8 mouse cellular contexts compared by ENCODE assay signal in the genomic region with DNA sequence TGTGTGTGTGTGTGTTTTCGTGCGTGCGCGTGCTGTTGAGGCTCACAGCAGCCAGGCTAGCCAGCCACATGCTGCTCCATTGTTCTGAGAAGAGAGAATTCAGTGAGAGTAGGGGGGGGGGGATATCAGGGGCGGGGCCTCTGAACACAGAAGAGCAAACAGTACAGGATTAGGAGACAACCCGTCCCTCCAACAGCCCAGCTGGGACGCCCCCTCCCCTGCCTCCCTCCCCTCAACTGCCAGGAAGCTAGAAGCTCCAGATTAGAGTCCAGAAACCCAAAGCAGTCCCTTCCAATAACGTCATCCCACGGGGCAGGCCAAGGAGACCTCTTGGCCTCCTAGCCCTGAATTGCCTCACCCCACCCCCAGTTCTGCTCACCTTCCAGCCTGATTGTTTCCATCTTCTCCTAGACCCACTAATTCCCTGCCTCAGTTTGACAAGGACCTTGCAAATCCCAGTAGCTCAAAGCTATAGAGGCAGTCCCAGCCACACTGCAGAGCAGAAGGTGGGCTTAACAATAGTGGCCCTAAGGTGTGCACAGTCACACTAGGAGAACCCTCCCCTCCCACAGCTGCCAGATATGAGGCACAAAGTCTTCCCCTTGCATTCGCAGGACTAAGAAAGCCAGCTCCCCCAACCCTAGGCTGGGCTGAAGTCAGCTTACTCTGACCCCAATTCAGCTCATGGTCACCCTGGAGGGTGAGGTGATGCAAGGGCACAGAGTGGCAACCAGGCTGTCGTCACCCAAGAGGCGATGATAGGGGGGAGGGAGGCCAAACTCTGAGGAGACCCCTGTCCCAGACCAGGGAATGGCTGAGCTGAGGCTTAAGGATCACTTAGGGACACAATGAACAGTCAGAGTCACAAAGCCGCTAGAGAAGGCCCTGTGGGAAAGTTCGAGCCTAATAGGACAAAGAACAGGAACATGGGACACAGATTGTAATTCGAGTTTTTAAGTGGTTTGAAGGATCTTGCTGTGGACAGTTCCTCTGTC. TPM values are rescaled to one million over a fixed set of nuclear protein-coding genes. Genes with fewer than 3 reads are reported as not detected.
DNase-seq lines count a peak whose midpoint lies in the region; ATAC-seq lines count a peak whose summit lies in the region.

No protein-coding gene starts in this region.

- H3K27ac ChIP-seq in kidney, embryonic 16.5 days (ENCODE audit: low read length) = peak overlapping the region; percentile 81; the same call in 1 of the 2 replicates
- peak overlapping the region; percentile 90 for H3K27ac ChIP-seq in brown adipose tissue, adult 24 weeks (replicated peaks; ENCODE audit: low read depth, low read length)
- H3K27ac ChIP-seq in hindbrain, embryonic 14.5 days = peak overlapping the region; percentile 73
- peak overlapping the region; percentile 78 for H3K27ac ChIP-seq in midbrain, embryonic 14.5 days (replicated peaks; ENCODE audit: low read depth, low read length)

- H3K36me3 ChIP-seq in kidney, embryonic 16.5 days (ENCODE audit: insufficient read depth, low read length) = no peaks in the 10 kb centered on the region
- no peaks in the 10 kb centered on the region for H3K36me3 ChIP-seq in hindbrain, embryonic 14.5 days (replicated peaks; ENCODE audit: control insufficient read depth, insufficient read depth)
- peaks cover 5% of the 10 kb centered on the region; the same call in 1 of the 2 replicates for H3K36me3 ChIP-seq in midbrain, embryonic 14.5 days (ENCODE audit: control insufficient read depth, insufficient read depth, low read length)

- peaks cover 41% of the 10 kb centered on the region for H3K4me1 ChIP-seq in kidney, embryonic 16.5 days (ENCODE audit: insufficient read depth, low read length)
- H3K4me1 ChIP-seq in brown adipose tissue, adult 24 weeks (ENCODE audit: control insufficient read depth, insufficient read depth, insufficient read length, low read length) = peaks cover 43% of the 10 kb centered on the region
- H3K4me1 ChIP-seq in hindbrain, embryonic 14.5 days (replicated peaks; ENCODE audit: control insufficient read depth, insufficient read depth, low read length) = peaks cover 46% of the 10 kb centered on the region
- peaks cover 29% of the 10 kb centered on the region for H3K4me1 ChIP-seq in midbrain, embryonic 14.5 days (ENCODE audit: control insufficient read depth, insufficient read depth, low read length)

- H3K4me2 ChIP-seq in kidney, embryonic 16.5 days (replicated peaks; ENCODE audit: low read depth, low read length) = peak overlapping the region; percentile 85
- peak overlapping the region; percentile 90 for H3K4me2 ChIP-seq in hindbrain, embryonic 14.5 days (replicated peaks)
- peak overlapping the region; percentile 95 for H3K4me2 ChIP-seq in midbrain, embryonic 14.5 days (ENCODE audit: low read length)

- WGBS in kidney, embryonic 16.5 days = 16% methylated on average over 14 of the region's 15 CpGs
- 1% methylated on average over 15 of the region's 15 CpGs for WGBS in hindbrain, embryonic 14.5 days
- 2% methylated on average over 15 of the region's 15 CpGs for WGBS in midbrain, embryonic 14.5 days

- H3K9ac ChIP-seq in kidney, embryonic 16.5 days (replicated peaks; ENCODE audit: low read length) = peak overlapping the region; percentile 74
- H3K9ac ChIP-seq in hindbrain, embryonic 14.5 days = peak overlapping the region; percentile 70
- peak overlapping the region; percentile 74 for H3K9ac ChIP-seq in midbrain, embryonic 14.5 days (replicated peaks; ENCODE audit: low read length)

- ATAC-seq in kidney, embryonic 16.5 days (ENCODE audit: low FRiP score, low TSS enrichment) = no peak
- peak; percentile 49 for ATAC-seq in hindbrain, embryonic 14.5 days (ENCODE audit: low FRiP score)
- peak; percentile 72 for ATAC-seq in midbrain, embryonic 14.5 days (ENCODE audit: low FRiP score, low TSS enrichment)
- ATAC-seq in erythroid progenitor cell, adult 5-6 weeks (replicated peaks; ENCODE audit: low FRiP score, poor library complexity, severe bottlenecking) = no peak

- no peaks in the 10 kb centered on the region for H3K27me3 ChIP-seq in kidney, embryonic 16.5 days (ENCODE audit: insufficient read depth, low read length)
- H3K27me3 ChIP-seq in hindbrain, embryonic 14.5 days (ENCODE audit: control insufficient read depth, insufficient read depth, low read length) = no peaks in the 10 kb centered on the region
- H3K27me3 ChIP-seq in midbrain, embryonic 14.5 days (ENCODE audit: control insufficient read depth, insufficient read depth, low read length) = 0 out of 2 replicates have a peak, but pooled peaks cover 5% of the 10 kb centered on the region

- no peaks in the 10 kb centered on the region for H3K9me3 ChIP-seq in kidney, embryonic 16.5 days (ENCODE audit: low read length)
- no peaks in the 10 kb centered on the region for H3K9me3 ChIP-seq in hindbrain, embryonic 14.5 days (ENCODE audit: control insufficient read depth, low read length)
- H3K9me3 ChIP-seq in midbrain, embryonic 14.5 days (ENCODE audit: control insufficient read depth, low read length) = no peaks in the 10 kb centered on the region

- DNase-seq in kidney, postnatal 14 days = no peak
- peak; percentile 49 for DNase-seq in hindbrain, embryonic 14.5 days (ENCODE audit: low spot score)
- DNase-seq in midbrain, embryonic 14.5 days = peak; percentile 78
- DNase-seq in urinary bladder, adult 18-20 months (ENCODE audit: low spot score in 2 of 2) = no peak
- DNase-seq in gastrocnemius, postnatal 4 days (ENCODE audit: low spot score in 2 of 2) = no peak

- peak overlapping the region; percentile 71 for H3K4me3 ChIP-seq in kidney, embryonic 16.5 days (ENCODE audit: low read length)
- H3K4me3 ChIP-seq in brown adipose tissue, adult 24 weeks (ENCODE audit: insufficient read depth, low read depth, low read length) = peak overlapping the region; percentile 70
- peak overlapping the region; percentile 69 for H3K4me3 ChIP-seq in hindbrain, embryonic 14.5 days (replicated peaks; ENCODE audit: low read length)
- peak overlapping the region; percentile 66 for H3K4me3 ChIP-seq in midbrain, embryonic 14.5 days (replicated peaks; ENCODE audit: low read depth, low read length)

RNA-seq across cellular contexts. Expression of a gene that starts 1.6 kb away (rescaled TPM):
- polyA plus RNA-seq in kidney, embryonic 16.5 days (2015; fragmentation: Nextera tagmentation; extraction: Ambion mirVana) = 86.0 and 86.9 TPM in 2 replicates
- 88.4 and 130 TPM in 2 replicates for polyA plus RNA-seq in brown adipose tissue, adult 24 weeks (2012; ENCODE audit: insufficient read depth, insufficient read length, missing spikeins)
- polyA plus RNA-seq in hindbrain, embryonic 14.5 days (2014; fragmentation: Nextera tagmentation; extraction: Ambion mirVana) = 57.0 and 58.8 TPM in 2 replicates
- polyA plus RNA-seq in midbrain, embryonic 14.5 days (2014; fragmentation: Nextera tagmentation; extraction: Ambion mirVana) = 76.4 and 149 TPM in 2 replicates
- 176 and 189 TPM in 2 replicates for total RNA-seq in erythroid progenitor cell, adult 5-6 weeks (2015; ENCODE audit: low replicate concordance)
- 200 and 217 TPM in 2 replicates for total RNA-seq in erythroid progenitor cell, adult 5-6 weeks (2017; ENCODE audit: low replicate concordance)
- 10 to 100 TPM; 44.8 to 49.2 TPM for total RNA-seq in gastrocnemius, postnatal 4 days (2021)

RNA-seq across cellular contexts. Expression of a gene that starts 10.2 kb away (rescaled TPM):
- polyA plus RNA-seq in kidney, embryonic 16.5 days (2015; fragmentation: Nextera tagmentation; extraction: Ambion mirVana) = not detected in 2 replicates
- polyA plus RNA-seq in brown adipose tissue, adult 24 weeks (2012; ENCODE audit: insufficient read depth, insufficient read length, missing spikeins) = not detected in 2 replicates
- polyA plus RNA-seq in hindbrain, embryonic 14.5 days (2014; fragmentation: Nextera tagmentation; extraction: Ambion mirVana) = 0.35 TPM in 1 of 2 replicates, not detected in the other
- not detected in 2 replicates for polyA plus RNA-seq in midbrain, embryonic 14.5 days (2014; fragmentation: Nextera tagmentation; extraction: Ambion mirVana)
- not detected in 2 replicates for total RNA-seq in erythroid progenitor cell, adult 5-6 weeks (2015; ENCODE audit: low replicate concordance)
- not detected in 2 replicates for total RNA-seq in erythroid progenitor cell, adult 5-6 weeks (2017; ENCODE audit: low replicate concordance)
- total RNA-seq in gastrocnemius, postnatal 4 days (2021) = under 1 TPM in 1 of 2 experiments, not detected in 1; 0.49 TPM

RNA-seq across cellular contexts. Expression of a gene that starts 32.8 kb away (rescaled TPM):
- polyA plus RNA-seq in kidney, embryonic 16.5 days (2015; fragmentation: Nextera tagmentation; extraction: Ambion mirVana) = 22.5 and 25.3 TPM in 2 replicates
- polyA plus RNA-seq in brown adipose tissue, adult 24 weeks (2012; ENCODE audit: insufficient read depth, insufficient read length, missing spikeins) = 16.5 and 19.7 TPM in 2 replicates
- 15.1 and 15.3 TPM in 2 replicates for polyA plus RNA-seq in hindbrain, embryonic 14.5 days (2014; fragmentation: Nextera tagmentation; extraction: Ambion mirVana)
- 16.1 and 17.2 TPM in 2 replicates for polyA plus RNA-seq in midbrain, embryonic 14.5 days (2014; fragmentation: Nextera tagmentation; extraction: Ambion mirVana)
- total RNA-seq in erythroid progenitor cell, adult 5-6 weeks (2015; ENCODE audit: low replicate concordance) = 6.7 and 11.9 TPM in 2 replicates
- 10.9 and 12.5 TPM in 2 replicates for total RNA-seq in erythroid progenitor cell, adult 5-6 weeks (2017; ENCODE audit: low replicate concordance)
- total RNA-seq in gastrocnemius, postnatal 4 days (2021) = 10 to 100 TPM in 1 of 2 experiments, 1 to 10 TPM in 1; 9.3 to 10.6 TPM

RNA-seq across cellular contexts. Expression of a gene that starts 32.9 kb away (rescaled TPM):
- 61.2 and 63.3 TPM in 2 replicates for polyA plus RNA-seq in kidney, embryonic 16.5 days (2015; fragmentation: Nextera tagmentation; extraction: Ambion mirVana)
- polyA plus RNA-seq in brown adipose tissue, adult 24 weeks (2012; ENCODE audit: insufficient read depth, insufficient read length, missing spikeins) = 61.6 and 62.0 TPM in 2 replicates
- polyA plus RNA-seq in hindbrain, embryonic 14.5 days (2014; fragmentation: Nextera tagmentation; extraction: Ambion mirVana) = 31.7 and 37.0 TPM in 2 replicates
- polyA plus RNA-seq in midbrain, embryonic 14.5 days (2014; fragmentation: Nextera tagmentation; extraction: Ambion mirVana) = 36.3 and 41.5 TPM in 2 replicates
- 80.1 and 96.9 TPM in 2 replicates for total RNA-seq in erythroid progenitor cell, adult 5-6 weeks (2015; ENCODE audit: low replicate concordance)
- total RNA-seq in erythroid progenitor cell, adult 5-6 weeks (2017; ENCODE audit: low replicate concordance) = 118 and 123 TPM in 2 replicates
- total RNA-seq in gastrocnemius, postnatal 4 days (2021) = 10 to 100 TPM; 33.6 to 34.3 TPM

Comparison
In these comparisons a context has a peak if more than half of its experiments do, and no peak if none do; other contexts are left out.
1. ATAC-seq: peak in hindbrain, embryonic 14.5 days (single experiment) and midbrain, embryonic 14.5 days (single experiment); none in kidney, embryonic 16.5 days (single experiment) and erythroid progenitor cell, adult 5-6 weeks (single experiment).
2. DNase-seq: peak in hindbrain, embryonic 14.5 days (single experiment) and midbrain, embryonic 14.5 days (single experiment); none in kidney, postnatal 14 days (single experiment), urinary bladder, adult 18-20 months (0 of 2) and gastrocnemius, postnatal 4 days (0 of 2).
3. Peak in every context shown above with its lines, with median percentiles within 50 percentile points of each other: H3K27ac ChIP-seq, H3K4me2 ChIP-seq, H3K4me3 ChIP-seq and H3K9ac ChIP-seq.